Mouse (Mus musculus) liver, embryonic 12.5 days (tissue): ENCODE results near the gene Cd80. TPM values are rescaled to one million over a fixed set of nuclear protein-coding genes. Genes with fewer than 3 reads are reported as not detected.
"Not testable (repeated sequence)": the region's sequence is repeated elsewhere in the genome, so short reads cannot be mapped to it uniquely, and the experiment has no call there.

ENCODE experiments used
- ATAC-seq: fragments of 200-750 bp; cut with Nextera tagmentation; 2 replicates; pipeline ENCODE4 v1.8.0; 2017; ENCODE audit warnings: moderate number of reproducible peaks, mild to moderate bottlenecking, moderate library complexity
- H3K27ac ChIP-seq: fragments of 300-500 bp; sonication (generic); 2 replicates; pipeline ENCODE4 v1.5.1; 2016; ENCODE audit warnings: mild to moderate bottlenecking
- H3K27me3 ChIP-seq: fragments of 300-500 bp; sonication (generic); replicated peaks from 2 replicates; pipeline ENCODE4 v1.6.1; 2016; ENCODE audit warnings: mild to moderate bottlenecking, moderate library complexity
- H3K36me3 ChIP-seq: fragments of 300-500 bp; sonication (generic); 2 replicates; pipeline ENCODE4 v1.6.1; 2016; ENCODE audit warnings: mild to moderate bottlenecking, moderate library complexity
- H3K4me1 ChIP-seq: fragments of 300-500 bp; sonication (generic); 2 replicates; pipeline ENCODE4 v1.6.1; 2016
- H3K4me2 ChIP-seq: fragments of 300-500 bp; sonication (generic); 2 replicates; pipeline ENCODE4 v1.6.1; 2016; ENCODE audit warnings: mild to moderate bottlenecking, moderate library complexity
- H3K4me3 ChIP-seq: fragments of 300-500 bp; sonication (generic); 2 replicates; pipeline ENCODE4 v1.5.1; 2016; ENCODE audit warnings: mild to moderate bottlenecking, moderate library complexity
- H3K9ac ChIP-seq: fragments of 300-500 bp; sonication (generic); 2 replicates; pipeline ENCODE4 v1.6.1; 2016; ENCODE audit warnings: mild to moderate bottlenecking, moderate library complexity
- H3K9me3 ChIP-seq: fragments of 300-500 bp; sonication (generic); replicated peaks from 2 replicates; pipeline ENCODE4 v1.6.1; 2016; ENCODE audit warnings: mild to moderate bottlenecking, moderate library complexity
- WGBS: fragments of 180-500 bp; shearing (Covaris S2); methylation state at CpG from one replicate; pipeline ENCODE4 v1.1.7; 2016; ENCODE audit not compliant: insufficient replicate concordance; 5-methylcytosine and 5-hydroxymethylcytosine counted together
- polyA plus RNA-seq: library from polyadenylated mRNA; unstranded; fragments of >200 nt; fragmentation: Nextera tagmentation; extraction: Ambion mirVana; gene quantifications from 2 replicates; pipeline ENCODE4 v1.2.1, GENCODE M21; 2016

The Cd80 gene
- polyA plus RNA-seq, 1 experiment from 2014 or later, result 0.19 TPM

- Histone ChIP-seq H3K36me3 (no peaks in the 10 kb centered on the region), H3K4me2 (no peak overlapping the region), H3K4me3 (no peak overlapping the region), H3K4me1 (peaks cover 14% of the 10 kb centered on the region), H3K9ac (no peak overlapping the region), H3K27ac (no peak overlapping the region), H3K27me3 (no peaks in the 10 kb centered on the region), H3K9me3 (no peaks in the 10 kb centered on the region)
- ATAC-seq, result no peak
- WGBS, result 77% methylated on average over 4 of the region's 4 CpGs
Observed at GRCm38 (mm10) chr16:38434295-38434795, 21.0 kb upstream of the Cd80 start.

DNA sequence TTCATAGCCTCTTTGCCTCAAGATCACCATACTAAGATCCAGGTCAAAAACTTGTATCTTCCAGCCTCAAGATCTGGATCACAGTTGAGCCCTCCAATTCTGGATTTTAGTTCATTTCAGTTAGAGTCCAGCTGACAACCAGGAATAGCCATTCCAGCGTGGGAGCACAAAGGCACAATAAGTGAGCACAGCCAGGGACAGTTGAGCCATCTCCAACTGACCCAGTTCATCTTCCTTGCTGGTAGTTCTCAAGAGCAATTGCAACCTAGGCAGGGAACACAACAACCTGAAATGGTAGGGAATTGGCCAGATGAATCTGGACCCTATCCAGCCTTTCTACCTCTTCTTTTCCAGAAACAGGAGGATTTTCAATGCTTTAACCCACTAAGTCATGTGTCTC, 16.2 kb upstream of the Cd80 start:
- H3K9ac ChIP-seq, result no peak overlapping the region
- no peak for ATAC-seq
- no peaks in the 10 kb centered on the region; the same call in 1 of the 2 replicates for H3K27me3 ChIP-seq
- 53% methylated on average over 1 of the region's 1 CpGs for WGBS
- no peaks in the 10 kb centered on the region for H3K4me1 ChIP-seq
- H3K27ac ChIP-seq, result no peak overlapping the region
- no peak overlapping the region for H3K4me3 ChIP-seq
- H3K9me3 ChIP-seq, result no peaks in the 10 kb centered on the region
- H3K36me3 ChIP-seq, result peaks cover 8% of the 10 kb centered on the region
- no peak overlapping the region for H3K4me2 ChIP-seq

DNA sequence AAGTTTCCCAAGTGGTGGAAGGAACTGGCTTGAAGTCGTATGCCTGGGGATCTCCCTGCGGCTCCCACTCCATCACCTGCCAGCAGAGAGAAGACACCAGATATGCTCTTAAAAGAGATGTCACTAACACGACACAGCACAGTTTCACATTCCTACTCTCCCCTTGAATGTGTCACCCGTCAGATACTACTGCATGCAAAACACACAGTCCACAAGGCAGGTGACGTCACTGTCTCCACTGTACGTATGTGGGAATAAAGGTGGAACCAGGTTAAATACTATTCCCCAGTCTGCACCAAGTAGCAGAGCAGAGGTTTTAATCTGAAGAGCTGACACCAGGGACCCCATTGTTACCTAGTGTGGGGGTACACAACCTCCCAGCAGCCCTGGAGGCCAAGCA, 15.0 kb upstream of the Cd80 start:
- Histone ChIP-seq H3K9me3 (0 out of 2 replicates have a peak, but pooled peaks cover 5% of the 10 kb centered on the region), H3K4me2 (no peak overlapping the region), H3K36me3 (peaks cover 21% of the 10 kb centered on the region), H3K4me3 (no peak overlapping the region), H3K27me3 (no peaks in the 10 kb centered on the region; the same call in 1 of the 2 replicates), H3K27ac (no peak overlapping the region), H3K9ac (no peak overlapping the region), H3K4me1 (no peaks in the 10 kb centered on the region)
- WGBS, result 65% methylated on average over 6 of the region's 6 CpGs
- ATAC-seq, result no peak

DNA sequence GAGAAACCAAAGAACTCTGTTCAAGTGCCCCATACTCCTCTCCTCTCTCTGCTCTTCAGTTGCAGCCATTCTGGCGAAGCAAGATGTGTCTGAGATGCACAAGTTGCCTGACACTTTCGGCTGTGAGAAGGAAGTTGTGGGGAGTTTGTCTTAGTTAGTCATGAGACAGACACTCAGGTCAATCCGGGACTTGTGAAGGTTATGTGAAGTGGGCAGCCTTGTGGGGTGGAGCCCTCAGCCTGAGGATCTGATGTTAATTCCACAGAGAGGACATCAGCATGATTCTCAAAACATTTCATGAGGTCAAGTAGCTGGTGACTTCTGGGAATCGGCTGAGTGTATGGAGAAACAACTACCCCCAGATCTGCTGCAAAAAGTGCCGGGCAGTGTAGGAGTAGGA, 13.8 kb upstream of the Cd80 start:
- H3K27me3 ChIP-seq, result no peaks in the 10 kb centered on the region; the same call in 1 of the 2 replicates
- H3K9ac ChIP-seq, result no peak overlapping the region
- no peak overlapping the region for H3K27ac ChIP-seq
- no peak overlapping the region for H3K4me2 ChIP-seq
- no peak for ATAC-seq
- H3K4me3 ChIP-seq, result no peak overlapping the region
- 55% methylated on average over 5 of the region's 5 CpGs for WGBS
- H3K36me3 ChIP-seq, result peaks cover 33% of the 10 kb centered on the region
- no peaks in the 10 kb centered on the region for H3K4me1 ChIP-seq
- H3K9me3 ChIP-seq, result 0 out of 2 replicates have a peak, but pooled peaks cover 5% of the 10 kb centered on the region

GRCm38 (mm10) chr16:38442216-38442615, 13.1 kb upstream of the Cd80 start:
- H3K4me2 ChIP-seq, result no peak overlapping the region
- no peak overlapping the region for H3K27ac ChIP-seq
- H3K36me3 ChIP-seq, result peaks cover 39% of the 10 kb centered on the region
- H3K4me3 ChIP-seq, result no peak overlapping the region
- no peak for ATAC-seq
- H3K9ac ChIP-seq, result no peak overlapping the region
- WGBS, result 71% methylated on average over 8 of the region's 8 CpGs
- no peaks in the 10 kb centered on the region; the same call in 1 of the 2 replicates for H3K27me3 ChIP-seq
- H3K9me3 ChIP-seq, result 0 out of 2 replicates have a peak, but pooled peaks cover 5% of the 10 kb centered on the region
- no peaks in the 10 kb centered on the region for H3K4me1 ChIP-seq

- Histone ChIP-seq H3K4me3 (no peak overlapping the region), H3K27me3 (no peaks in the 10 kb centered on the region; the same call in 1 of the 2 replicates), H3K4me2 (no peak overlapping the region), H3K9me3 (0 out of 2 replicates have a peak, but pooled peaks cover 5% of the 10 kb centered on the region), H3K9ac (no peak overlapping the region), H3K36me3 (peaks cover 56% of the 10 kb centered on the region), H3K4me1 (no peaks in the 10 kb centered on the region), H3K27ac (no peak overlapping the region)
- WGBS, result 87% methylated on average over 7 of the region's 7 CpGs
- no peak for ATAC-seq
Observed at GRCm38 (mm10) chr16:38443721-38444464, 11.5 kb upstream of the Cd80 start.

DNA sequence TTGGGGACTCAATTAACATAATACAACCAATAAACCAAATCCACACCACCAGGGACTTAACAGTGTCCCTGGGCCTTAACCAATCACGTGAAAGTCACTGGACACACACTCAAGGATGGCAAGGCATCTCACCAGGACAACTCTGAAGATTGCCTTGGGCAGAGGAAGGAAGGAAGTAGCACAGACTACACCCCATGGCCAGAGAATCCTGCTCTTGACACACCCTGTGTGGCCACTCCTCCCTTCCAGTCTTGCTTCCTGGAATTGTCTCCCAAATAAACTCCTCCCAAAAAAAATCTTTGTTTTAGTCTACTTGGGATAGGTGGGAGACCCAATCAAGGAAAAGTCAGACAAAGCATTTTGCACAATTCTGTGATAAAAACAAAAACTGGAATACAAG, 10.3 kb upstream of the Cd80 start:
- no peak for ATAC-seq
- H3K9ac ChIP-seq, result no peak overlapping the region
- no peak overlapping the region for H3K27ac ChIP-seq
- 84% methylated on average over 1 of the region's 1 CpGs for WGBS
- H3K36me3 ChIP-seq, result peaks cover 66% of the 10 kb centered on the region
- no peak overlapping the region for H3K4me3 ChIP-seq
- H3K27me3 ChIP-seq, result no peaks in the 10 kb centered on the region; the same call in 1 of the 2 replicates
- H3K4me1 ChIP-seq, result no peaks in the 10 kb centered on the region
- H3K4me2 ChIP-seq, result no peak overlapping the region
- H3K9me3 ChIP-seq, result 0 out of 2 replicates have a peak, but pooled peaks cover 5% of the 10 kb centered on the region

DNA sequence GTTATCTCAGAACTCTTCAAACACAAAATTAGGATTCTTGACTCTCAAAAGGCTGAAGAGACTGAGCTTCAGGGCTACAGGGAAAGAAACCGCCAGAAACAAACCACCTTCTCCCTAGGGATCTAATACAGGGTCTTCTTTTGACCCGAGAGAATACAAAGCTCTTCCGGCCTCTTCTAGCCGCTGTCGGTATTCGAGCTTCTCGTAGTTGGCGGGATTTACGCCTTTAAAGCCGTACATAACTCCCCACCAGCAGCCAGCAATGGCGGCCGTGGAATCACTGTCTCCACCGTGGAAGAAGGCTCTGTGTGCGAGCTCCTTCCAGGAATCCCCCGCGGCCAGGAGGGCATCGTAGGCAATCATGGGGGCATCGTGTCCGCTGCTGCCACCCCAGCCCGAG, 9.8 kb upstream of the Cd80 start:
- 89% methylated on average over 20 of the region's 20 CpGs for WGBS
- Histone ChIP-seq H3K9ac (no peak overlapping the region), H3K9me3 (0 out of 2 replicates have a peak, but pooled peaks cover 5% of the 10 kb centered on the region), H3K36me3 (peaks cover 71% of the 10 kb centered on the region), H3K4me2 (no peak overlapping the region), H3K27ac (no peak overlapping the region), H3K27me3 (no peaks in the 10 kb centered on the region; the same call in 1 of the 2 replicates), H3K4me3 (no peak overlapping the region), H3K4me1 (peaks cover 5% of the 10 kb centered on the region; the same call in 1 of the 2 replicates)
- no peak for ATAC-seq

GRCm38 (mm10) chr16:38446141-38446540, 9.2 kb upstream of the Cd80 start:
- H3K4me2 ChIP-seq, H3K9ac ChIP-seq, H3K27ac ChIP-seq, H3K27me3 ChIP-seq, H3K4me1 ChIP-seq, H3K9me3 ChIP-seq, H3K4me3 ChIP-seq, ATAC-seq: not testable (repeated sequence)
- 84% methylated on average over 2 of the region's 2 CpGs for WGBS
- H3K36me3 ChIP-seq, result peaks cover 71% of the 10 kb centered on the region

- H3K36me3 ChIP-seq, result peaks cover 71% of the 10 kb centered on the region
- H3K27me3 ChIP-seq, result no peaks in the 10 kb centered on the region; the same call in 1 of the 2 replicates
- no peak overlapping the region for H3K4me2 ChIP-seq
- H3K4me1 ChIP-seq, result peaks cover 20% of the 10 kb centered on the region
- no peak overlapping the region for H3K27ac ChIP-seq
- H3K9ac ChIP-seq, result no peak overlapping the region
- no peak for ATAC-seq
- WGBS, result 90% methylated on average over 21 of the region's 21 CpGs
- H3K4me3 ChIP-seq, result no peak overlapping the region
- H3K9me3 ChIP-seq, result 0 out of 2 replicates have a peak, but pooled peaks cover 5% of the 10 kb centered on the region
Observed at GRCm38 (mm10) chr16:38447366-38447765, 8.0 kb upstream of the Cd80 start.

- Histone ChIP-seq H3K27ac (no peak overlapping the region), H3K4me2 (no peak overlapping the region), H3K9me3 (0 out of 2 replicates have a peak, but pooled peaks cover 5% of the 10 kb centered on the region), H3K9ac (no peak overlapping the region), H3K4me1 (peaks cover 24% of the 10 kb centered on the region), H3K27me3 (no peaks in the 10 kb centered on the region), H3K36me3 (peaks cover 70% of the 10 kb centered on the region), H3K4me3 (no peak overlapping the region)
- no peak for ATAC-seq
- whole genome bisulfite sequencing, result 89% methylated on average over 12 of the region's 12 CpGs
Observed at GRCm38 (mm10) chr16:38448458-38448857, 6.9 kb upstream of the Cd80 start.

DNA sequence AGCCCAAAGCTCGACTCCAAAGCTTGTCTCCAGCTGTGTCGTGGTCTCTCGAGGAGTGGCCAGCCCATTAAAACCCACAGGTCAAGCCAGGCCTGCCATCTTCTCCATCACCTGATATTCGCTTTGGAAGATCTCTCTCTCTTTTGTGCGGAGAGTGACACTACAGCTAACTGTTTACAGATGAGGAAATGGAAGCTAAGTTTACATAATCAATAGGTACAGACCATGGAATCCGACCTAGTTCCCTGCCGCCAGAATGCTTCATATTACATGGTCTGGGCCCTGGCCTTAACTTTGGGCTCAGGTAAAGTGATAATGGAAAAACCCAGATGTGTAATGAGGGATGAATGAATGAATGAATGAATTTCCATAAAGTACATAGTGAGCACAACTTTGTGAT, 4.7 kb upstream of the Cd80 start:
- no peak overlapping the region for H3K27ac ChIP-seq
- H3K4me2 ChIP-seq, result no peak overlapping the region
- H3K9ac ChIP-seq, result no peak overlapping the region
- H3K36me3 ChIP-seq, result peaks cover 47% of the 10 kb centered on the region
- H3K4me3 ChIP-seq, result no peak overlapping the region
- peaks cover 33% of the 10 kb centered on the region for H3K4me1 ChIP-seq
- H3K9me3 ChIP-seq, result no peaks in the 10 kb centered on the region
- H3K27me3 ChIP-seq, result no peaks in the 10 kb centered on the region
- 78% methylated on average over 7 of the region's 7 CpGs for WGBS
- no peak for ATAC-seq
